Mouse (Mus musculus): ENCODE measurements around the gene M1ap. TPM values are rescaled to one million over a fixed set of nuclear protein-coding genes. Genes with fewer than 3 reads are reported as not detected.

Gene M1ap
- polyA plus RNA-seq (2015; fragmentation: Illumina TruSeq; extraction: RNeasy Lipid Tissue Mini Kit (QIAGEN cat#74804); ENCODE audit: insufficient read depth, low read depth, low replicate concordance): not detected

DNA sequence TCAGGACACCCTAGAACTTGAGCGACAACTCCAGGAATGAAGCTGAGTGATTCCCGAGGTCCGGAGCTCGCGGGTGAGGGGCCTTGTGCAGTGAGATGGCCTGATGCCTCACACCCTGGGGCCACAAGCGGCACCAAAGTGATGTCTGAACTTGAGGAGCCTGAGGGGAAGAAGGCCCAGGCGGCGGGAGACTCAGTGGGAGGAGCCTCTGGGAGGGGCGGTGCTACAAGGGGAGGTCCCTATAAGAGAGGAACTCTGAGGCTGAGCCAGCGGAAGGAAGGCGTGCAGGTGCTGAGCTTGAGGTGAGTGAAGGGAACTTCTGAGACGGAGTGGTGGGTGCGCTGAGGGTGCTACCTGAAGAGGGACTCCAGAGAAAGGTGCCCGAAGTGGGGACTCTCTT is at the start of gene M1ap:
M1ap (plus strand) TSS at position 252 of the 400 bp plus-strand sequence.

DNA sequence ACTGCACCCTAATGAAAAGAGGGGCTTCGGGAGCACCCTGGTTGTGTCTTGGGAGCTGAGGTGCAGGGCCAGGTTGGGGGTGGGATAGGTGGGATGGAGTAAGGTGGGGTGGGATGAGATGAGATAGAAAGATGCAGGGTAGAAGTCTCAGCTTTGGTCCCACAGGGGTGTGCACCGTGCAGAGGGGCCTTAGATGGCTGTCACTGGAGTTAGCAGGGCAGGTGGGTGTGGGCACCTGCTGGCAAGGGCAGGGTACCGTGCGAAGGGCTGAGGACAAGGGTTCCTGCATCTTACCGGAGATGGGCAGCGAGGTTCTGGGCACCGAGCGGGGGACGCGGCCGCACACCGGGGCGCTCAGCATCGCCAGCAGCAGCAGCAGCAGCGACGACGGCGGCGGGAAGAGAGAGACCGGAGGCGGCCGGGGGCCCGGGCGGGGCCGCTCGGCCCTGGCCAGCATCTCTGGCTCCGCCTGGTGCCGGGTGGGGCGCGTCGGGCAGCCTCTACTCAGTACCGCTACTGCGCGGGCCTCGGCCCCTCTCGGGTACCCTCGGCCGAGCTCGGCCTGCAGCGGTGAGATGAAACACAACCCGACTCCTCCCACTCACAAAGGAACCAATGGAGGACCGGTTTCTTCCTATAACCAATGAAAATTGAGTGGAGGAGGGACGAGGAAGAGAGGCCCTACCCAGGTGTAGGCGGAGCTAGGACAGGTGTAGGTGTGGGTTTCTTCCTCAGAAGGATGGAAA is 7.4 kb upstream of the M1ap start, which contains the start of gene Sema4f:
Sema4f (minus strand) TSS at position 603 of the 746 bp plus-strand sequence.

DNA sequence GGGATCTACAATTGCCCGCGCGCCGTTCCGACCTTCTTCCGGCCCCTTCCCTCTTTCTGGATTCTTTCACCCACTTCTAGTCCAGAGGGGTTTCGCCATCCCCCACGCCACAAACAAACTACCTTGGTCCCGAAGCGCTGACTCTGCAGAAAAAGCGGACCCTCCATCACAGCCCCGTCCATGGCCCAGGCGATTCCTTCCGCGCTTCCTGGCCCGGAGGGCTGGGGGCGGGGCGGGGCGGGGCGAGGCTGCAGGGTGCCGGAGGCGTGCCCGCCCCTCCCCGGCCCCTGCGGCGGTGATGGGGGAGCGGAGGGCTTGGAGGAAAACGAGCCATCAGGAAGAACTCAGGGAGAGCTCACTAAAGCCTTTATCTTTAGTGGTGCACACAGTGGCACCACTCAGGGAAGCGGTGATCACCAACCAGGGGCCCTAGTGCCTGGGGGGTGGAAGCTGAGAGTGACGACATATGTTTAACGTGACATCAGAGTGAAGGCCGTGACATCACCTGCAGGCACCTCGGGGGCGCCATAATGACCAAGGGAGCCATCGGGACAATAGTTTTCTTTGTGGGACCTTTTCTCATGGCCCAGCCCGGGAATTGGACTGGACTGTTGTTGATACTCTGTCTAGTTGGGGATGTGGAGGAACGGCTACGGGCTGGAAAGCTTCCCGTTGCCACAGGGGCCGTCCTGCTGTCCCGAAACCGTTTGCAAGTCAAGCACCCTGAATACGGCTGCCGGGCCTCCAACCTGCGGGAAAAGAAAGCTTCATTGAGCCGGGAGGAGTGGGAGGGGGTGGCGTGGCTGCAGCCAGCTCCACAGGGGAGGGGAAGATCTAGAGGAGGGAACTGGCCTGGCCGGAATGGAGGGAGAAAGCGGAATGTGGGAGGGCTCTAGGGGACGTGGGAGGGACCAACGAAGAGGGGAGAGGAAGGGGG is 86.8 kb downstream of the M1ap start, which contains the start of the genes Dok1 and Loxl3:
Dok1 (minus strand) TSS at position 223 of the 937 bp plus-strand sequence.
Loxl3 (plus strand) TSS at position 925 of the 937 bp plus-strand sequence.

DNA sequence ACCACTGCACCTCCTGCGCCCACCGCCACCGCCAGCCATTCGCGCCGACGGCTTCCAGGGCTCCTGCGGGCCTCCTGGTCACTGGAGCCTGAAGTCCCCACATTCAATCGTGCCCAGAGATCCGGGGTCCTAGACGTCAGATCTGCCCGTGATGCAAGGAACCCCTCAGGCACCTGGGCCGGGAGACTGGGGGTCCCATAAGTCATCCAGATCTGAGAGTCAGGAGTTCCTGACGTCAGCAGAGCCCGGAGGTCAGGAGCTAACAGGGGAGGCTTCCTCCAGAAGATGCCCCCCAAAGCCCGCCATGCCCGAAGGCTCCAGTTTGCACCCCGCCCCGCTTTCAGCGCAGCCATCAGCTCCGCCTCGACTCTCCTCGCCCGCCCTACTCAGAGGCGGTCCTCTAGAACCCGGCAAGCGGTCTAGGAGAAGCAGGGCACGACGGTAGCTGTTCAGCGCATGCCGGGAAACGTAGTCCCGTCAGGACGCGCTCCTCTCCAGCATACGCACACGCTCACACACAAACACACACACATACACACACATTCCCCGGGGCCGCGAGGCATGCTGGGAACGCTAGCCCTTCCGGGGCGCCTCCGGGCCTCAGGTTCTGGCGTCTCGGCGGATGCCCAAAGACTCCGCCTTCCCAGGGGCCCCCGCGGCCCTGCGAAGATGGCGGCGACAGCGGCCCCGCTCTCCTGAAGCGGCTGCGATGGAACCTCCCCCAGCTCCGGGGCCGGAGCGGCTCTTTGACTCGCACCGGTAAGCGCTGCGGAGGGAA is 107.6 kb downstream of the M1ap start, which contains the start of gene Aup1:
Aup1 (plus strand) TSS at position 448 of the 778 bp plus-strand sequence.

DNA sequence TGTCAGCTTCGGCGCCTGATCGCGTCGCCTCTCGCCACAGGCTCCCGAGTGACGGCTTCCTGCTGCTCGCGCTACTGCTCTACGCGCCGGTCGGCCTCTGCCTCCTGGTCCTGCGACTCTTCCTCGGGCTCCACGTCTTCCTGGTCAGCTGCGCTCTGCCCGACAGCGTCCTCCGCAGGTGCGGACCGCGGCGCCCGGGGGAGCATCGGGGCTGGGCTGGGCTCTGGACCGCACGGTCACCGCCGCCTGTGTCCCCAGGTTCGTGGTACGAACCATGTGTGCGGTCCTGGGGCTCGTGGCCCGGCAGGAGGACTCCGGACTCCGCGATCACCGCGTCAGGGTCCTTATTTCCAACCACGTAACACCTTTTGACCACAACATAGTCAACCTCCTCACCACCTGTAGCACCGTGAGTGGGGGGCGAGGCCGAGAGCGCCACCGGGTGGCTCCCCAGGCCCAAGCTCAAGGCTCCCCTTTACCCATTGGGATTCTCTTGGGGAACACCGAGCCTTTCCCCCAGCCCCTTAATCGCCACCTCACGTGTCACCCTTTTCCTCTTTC is 108.2 kb downstream of the M1ap start, which contains the start of gene Htra2:
Htra2 (minus strand) TSS at position 403 of the 561 bp plus-strand sequence.

DNA sequence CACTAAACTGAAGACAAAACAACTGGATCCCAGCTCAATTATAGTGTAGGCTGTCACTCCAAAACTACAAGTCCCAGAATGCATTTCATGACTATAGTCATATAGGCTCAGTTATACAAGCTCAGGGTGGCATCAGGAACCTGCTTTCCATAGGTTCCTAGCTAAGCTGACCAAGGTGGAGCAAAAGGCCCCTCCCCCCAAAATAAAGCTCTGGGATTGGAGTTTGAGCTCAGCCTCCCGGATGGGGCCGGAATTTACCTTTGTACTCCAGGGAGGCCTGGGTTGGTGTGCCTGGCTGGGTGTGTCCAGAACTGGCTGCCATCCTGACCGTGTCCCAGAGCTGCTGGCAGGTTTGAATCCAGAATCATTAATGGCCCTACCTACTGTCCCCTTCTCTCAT is 111.1 kb downstream of the M1ap start, which contains the start of gene Dqx1:
Dqx1 (plus strand) TSS at position 55 of the 400 bp plus-strand sequence.

DNA sequence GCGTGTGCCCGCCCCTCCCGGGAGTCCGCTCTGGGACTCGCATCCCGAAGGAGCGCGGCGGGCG is 123.4 kb downstream of the M1ap start, which contains the start of gene Tlx2:
Tlx2 (minus strand) TSS at position 47 of the 64 bp plus-strand sequence.

DNA sequence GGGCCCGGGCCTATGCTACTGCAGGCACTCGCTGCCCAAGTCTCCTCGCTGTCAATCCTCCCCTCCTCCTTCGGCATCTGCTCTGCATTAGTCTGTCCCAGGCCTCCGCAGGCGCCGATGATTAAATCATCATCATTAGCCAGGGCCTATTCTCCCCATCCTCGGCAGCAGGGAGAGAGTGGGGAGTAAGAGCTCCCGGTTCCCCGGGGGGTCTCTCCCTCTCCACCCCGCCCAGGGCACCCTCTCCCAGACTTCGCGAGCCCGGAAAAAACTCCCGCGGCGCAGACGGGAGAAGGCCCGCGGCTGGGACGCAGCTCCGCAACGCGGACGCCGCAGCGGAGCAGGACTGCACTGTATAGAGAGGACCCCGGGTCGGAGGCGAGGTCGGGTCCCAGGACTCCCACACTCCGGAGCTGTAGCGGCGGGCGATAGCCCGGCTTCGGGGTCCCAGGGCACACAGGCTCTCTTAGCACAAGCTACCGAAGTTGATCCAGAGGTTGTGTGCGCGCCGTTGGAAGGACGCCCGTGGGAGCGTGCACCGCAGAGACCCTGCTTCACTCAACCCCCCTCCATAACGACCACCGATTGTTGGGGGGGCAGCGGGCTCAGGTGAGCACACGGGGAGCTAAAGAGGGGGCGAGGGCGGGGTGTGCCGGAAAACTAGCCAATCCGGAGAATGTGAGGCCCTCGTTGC is 131.1 kb downstream of the M1ap start, which contains the start of gene Pcgf1:
Pcgf1 (plus strand) TSS at position 240 of the 694 bp plus-strand sequence.

Other genes starting within 250 kb of the M1ap start
- 8.2 TPM for gene Pole4, start 241.5 kb upstream of the M1ap start, polyA plus RNA-seq (2015; fragmentation: Illumina TruSeq; extraction: RNeasy Lipid Tissue Mini Kit (QIAGEN cat#74804); ENCODE audit: insufficient read depth, low read depth, low replicate concordance)
- 4.0 TPM for gene Hk2, start 172.4 kb upstream of the M1ap start, polyA plus RNA-seq (2015; fragmentation: Illumina TruSeq; extraction: RNeasy Lipid Tissue Mini Kit (QIAGEN cat#74804); ENCODE audit: insufficient read depth, low read depth, low replicate concordance)
- gene Sema4f, start 7.1 kb upstream of the M1ap start, polyA plus RNA-seq (2015; fragmentation: Illumina TruSeq; extraction: RNeasy Lipid Tissue Mini Kit (QIAGEN cat#74804); ENCODE audit: insufficient read depth, low read depth, low replicate concordance): 0.26 TPM
- gene Dok1, start 86.6 kb downstream of the M1ap start, polyA plus RNA-seq (2015; fragmentation: Illumina TruSeq; extraction: RNeasy Lipid Tissue Mini Kit (QIAGEN cat#74804); ENCODE audit: insufficient read depth, low read depth, low replicate concordance): 1.8 TPM
- gene Loxl3, start 87.3 kb downstream of the M1ap start, polyA plus RNA-seq (2015; fragmentation: Illumina TruSeq; extraction: RNeasy Lipid Tissue Mini Kit (QIAGEN cat#74804); ENCODE audit: insufficient read depth, low read depth, low replicate concordance): 1.8 TPM
- 146 TPM for gene Aup1, start 107.6 kb downstream of the M1ap start, polyA plus RNA-seq (2015; fragmentation: Illumina TruSeq; extraction: RNeasy Lipid Tissue Mini Kit (QIAGEN cat#74804); ENCODE audit: insufficient read depth, low read depth, low replicate concordance)
- gene Htra2, start 108.4 kb downstream of the M1ap start, polyA plus RNA-seq (2015; fragmentation: Illumina TruSeq; extraction: RNeasy Lipid Tissue Mini Kit (QIAGEN cat#74804); ENCODE audit: insufficient read depth, low read depth, low replicate concordance): 40.7 TPM
- 1.5 TPM for gene Dqx1, start 110.9 kb downstream of the M1ap start, polyA plus RNA-seq (2015; fragmentation: Illumina TruSeq; extraction: RNeasy Lipid Tissue Mini Kit (QIAGEN cat#74804); ENCODE audit: insufficient read depth, low read depth, low replicate concordance)
- not detected for gene Tlx2, start 123.4 kb downstream of the M1ap start, polyA plus RNA-seq (2015; fragmentation: Illumina TruSeq; extraction: RNeasy Lipid Tissue Mini Kit (QIAGEN cat#74804); ENCODE audit: insufficient read depth, low read depth, low replicate concordance)
- 7.6 TPM for gene Pcgf1, start 131.0 kb downstream of the M1ap start, polyA plus RNA-seq (2015; fragmentation: Illumina TruSeq; extraction: RNeasy Lipid Tissue Mini Kit (QIAGEN cat#74804); ENCODE audit: insufficient read depth, low read depth, low replicate concordance)
- not detected for gene Lbx2, start 139.5 kb downstream of the M1ap start, polyA plus RNA-seq (2015; fragmentation: Illumina TruSeq; extraction: RNeasy Lipid Tissue Mini Kit (QIAGEN cat#74804); ENCODE audit: insufficient read depth, low read depth, low replicate concordance)
- not detected for gene Ccdc142, start 154.7 kb downstream of the M1ap start, polyA plus RNA-seq (2015; fragmentation: Illumina TruSeq; extraction: RNeasy Lipid Tissue Mini Kit (QIAGEN cat#74804); ENCODE audit: insufficient read depth, low read depth, low replicate concordance)
- 1.1 TPM for gene Gm42688, start 154.7 kb downstream of the M1ap start, polyA plus RNA-seq (2015; fragmentation: Illumina TruSeq; extraction: RNeasy Lipid Tissue Mini Kit (QIAGEN cat#74804); ENCODE audit: insufficient read depth, low read depth, low replicate concordance)
- 31.8 TPM for gene Mrpl53, start 162.1 kb downstream of the M1ap start, polyA plus RNA-seq (2015; fragmentation: Illumina TruSeq; extraction: RNeasy Lipid Tissue Mini Kit (QIAGEN cat#74804); ENCODE audit: insufficient read depth, low read depth, low replicate concordance)
- gene Mogs, start 168.6 kb downstream of the M1ap start, polyA plus RNA-seq (2015; fragmentation: Illumina TruSeq; extraction: RNeasy Lipid Tissue Mini Kit (QIAGEN cat#74804); ENCODE audit: insufficient read depth, low read depth, low replicate concordance): 16.5 TPM
- gene Wbp1, start 174.7 kb downstream of the M1ap start, polyA plus RNA-seq (2015; fragmentation: Illumina TruSeq; extraction: RNeasy Lipid Tissue Mini Kit (QIAGEN cat#74804); ENCODE audit: insufficient read depth, low read depth, low replicate concordance): 42.1 TPM
- 6.9 TPM for gene Ino80b, start 178.5 kb downstream of the M1ap start, polyA plus RNA-seq (2015; fragmentation: Illumina TruSeq; extraction: RNeasy Lipid Tissue Mini Kit (QIAGEN cat#74804); ENCODE audit: insufficient read depth, low read depth, low replicate concordance)
- 12.4 TPM for gene Rtkn, start 188.6 kb downstream of the M1ap start, polyA plus RNA-seq (2015; fragmentation: Illumina TruSeq; extraction: RNeasy Lipid Tissue Mini Kit (QIAGEN cat#74804); ENCODE audit: insufficient read depth, low read depth, low replicate concordance)
- 1.5 TPM for gene Wdr54, start 209.5 kb downstream of the M1ap start, polyA plus RNA-seq (2015; fragmentation: Illumina TruSeq; extraction: RNeasy Lipid Tissue Mini Kit (QIAGEN cat#74804); ENCODE audit: insufficient read depth, low read depth, low replicate concordance)
- gene 1700003E16Rik, start 209.5 kb downstream of the M1ap start, polyA plus RNA-seq (2015; fragmentation: Illumina TruSeq; extraction: RNeasy Lipid Tissue Mini Kit (QIAGEN cat#74804); ENCODE audit: insufficient read depth, low read depth, low replicate concordance): not detected
- gene Dctn1, start 219.0 kb downstream of the M1ap start, polyA plus RNA-seq (2015; fragmentation: Illumina TruSeq; extraction: RNeasy Lipid Tissue Mini Kit (QIAGEN cat#74804); ENCODE audit: insufficient read depth, low read depth, low replicate concordance): 29.3 TPM